Mouse (Mus musculus) spleen, adult 2 months (tissue): ENCODE data around the gene Olfr215.

Experiments
- CTCF ChIP-seq: fragments of 200-500 bp; IDR thresholded peaks from 2 replicates; pipeline ENCODE4 v1.5.1; 2011; ENCODE audit warnings: mild to moderate bottlenecking, inconsistent platforms; ENCODE audit not compliant: insufficient read depth, insufficient read length, insufficient replicate concordance; ENCODE audit errors: extremely low read depth
- POLR2A ChIP-seq: fragments of 200-500 bp; IDR thresholded peaks from 2 replicates; pipeline ENCODE4 v1.6.1; 2011; ENCODE audit warnings: low read depth, low read length, inconsistent platforms

GRCm38 (mm10) chr6:116542500-116542899, 41.5 kb downstream of the Olfr215 start:
- TF ChIP-seq POLR2A (no peak), CTCF (no peak)
